Mouse (Mus musculus) kidney, adult 2 months (tissue): Measurements from ENCODE around the gene AI661453.

Experiments
- CTCF ChIP-seq: fragments of 200-500 bp; conservative IDR thresholded peaks from 2 replicates; pipeline ENCODE4 v1.5.1; 2011; ENCODE audit warnings: low read depth, mild to moderate bottlenecking, control low read depth, low read length, moderate library complexity, mixed read lengths; ENCODE audit not compliant: insufficient read depth, insufficient read length
- POLR2A ChIP-seq: fragments of 200-500 bp; IDR thresholded peaks from one replicate; pipeline ENCODE4 v1.6.1; 2011; ENCODE audit warnings: low read depth, low read length, control low read depth

DNA sequence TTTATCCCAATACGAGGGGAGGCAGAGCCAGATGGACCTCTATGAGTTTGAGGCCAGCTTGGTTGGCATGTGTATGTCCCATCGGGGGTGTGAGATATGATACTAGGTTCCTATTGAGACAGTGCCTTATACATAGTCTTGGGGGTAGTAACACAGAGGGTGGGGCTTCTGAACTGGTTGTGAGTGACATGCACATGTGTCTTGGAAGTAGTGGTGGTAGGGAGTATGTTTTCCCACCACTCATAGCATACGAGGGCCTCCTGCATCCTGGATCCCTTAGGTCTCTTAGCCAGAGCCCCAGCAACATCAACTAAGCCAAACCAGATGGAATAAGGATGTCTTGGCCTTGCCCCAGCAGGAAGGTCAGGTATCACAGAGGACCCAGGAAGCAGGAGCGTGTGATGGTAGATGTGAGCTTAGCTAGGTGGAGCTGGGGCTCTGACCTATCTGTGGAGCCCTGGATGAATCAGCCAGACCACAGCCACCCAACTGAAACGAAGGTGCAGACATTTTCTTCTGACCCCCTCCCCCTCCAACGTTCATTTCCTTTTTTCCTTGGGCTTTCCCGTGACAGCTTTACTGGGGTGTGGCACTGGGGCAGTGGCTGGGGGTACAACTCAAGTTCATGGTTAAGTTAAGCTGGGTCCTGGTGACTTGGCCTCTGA, 78.9 kb downstream of the AI661453 start:
- TF ChIP-seq CTCF (no peak), POLR2A (no peak)
